Mouse (Mus musculus): ENCODE data around the gene Pax8. TPM values are rescaled to one million over a fixed set of nuclear protein-coding genes. Genes with fewer than 3 reads are reported as not detected.

The Pax8 gene
- polyA plus RNA-seq, 1 experiment: not detected

GRCm38 (mm10) chr2:24487056-24487825 lies 11.8 kb upstream of the Pax8 start:
- no peak for TF ChIP-seq CTCF (IDR thresholded peaks at IDR 0.05; ENCODE audit: extremely low read depth, insufficient read depth, low read length)
- no peak for TF ChIP-seq POLR2A (IDR thresholded peaks at IDR 0.05; ENCODE audit: extremely low read depth, insufficient read depth, low read length)
- Histone ChIP-seq H3K4me1 (ENCODE audit: control insufficient read depth, insufficient read depth, low read length) (no peaks in the 10 kb centered on the region), H3K4me3 (ENCODE audit: insufficient read depth, low read length) (no peak overlapping the region), H3K27ac (ENCODE audit: insufficient read depth, low read length) (no peak overlapping the region)

GRCm38 (mm10) chr2:24485398-24485797 lies 10.0 kb upstream of the Pax8 start:
- no peak overlapping the region for H3K27ac ChIP-seq (ENCODE audit: insufficient read depth, low read length)
- TF ChIP-seq POLR2A (IDR thresholded peaks at IDR 0.05; ENCODE audit: extremely low read depth, insufficient read depth, low read length) (no peak), CTCF (IDR thresholded peaks at IDR 0.05; ENCODE audit: extremely low read depth, insufficient read depth, low read length) (no peak)

DNA sequence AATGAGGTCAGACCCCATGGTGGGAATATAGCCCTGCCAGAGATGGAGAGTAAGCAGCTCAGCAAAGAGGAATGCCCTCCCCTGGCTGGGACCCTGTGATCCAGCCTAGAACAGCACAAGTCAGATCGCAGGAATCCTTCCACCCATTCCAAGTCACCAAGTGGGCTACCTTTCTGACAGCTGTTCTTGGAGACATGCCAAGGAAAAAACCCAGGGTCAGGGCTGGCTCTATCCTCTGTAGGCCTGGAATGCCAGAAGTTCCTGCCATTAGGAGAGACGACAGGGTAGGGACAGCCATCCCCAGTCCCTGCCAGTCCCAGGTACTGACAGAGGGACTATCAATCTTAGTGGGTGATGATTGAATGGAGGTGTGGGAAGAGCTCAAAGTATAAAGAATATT lies 4.5 kb upstream of the Pax8 start:
- Histone ChIP-seq H3K27ac (ENCODE audit: insufficient read depth, low read length) (no peak overlapping the region), H3K4me3 (ENCODE audit: insufficient read depth, low read length) (no peak overlapping the region)
- TF ChIP-seq POLR2A (IDR thresholded peaks at IDR 0.05; ENCODE audit: extremely low read depth, insufficient read depth, low read length) (no peak), CTCF (IDR thresholded peaks at IDR 0.05; ENCODE audit: extremely low read depth, insufficient read depth, low read length) (no peak)

More at GRCm38 (mm10) chr2:24485398-24485797, 10.0 kb upstream of the Pax8 start:
- Histone ChIP-seq H3K4me3 (ENCODE audit: insufficient read depth, low read length) (no peak overlapping the region), H3K4me1 (ENCODE audit: control insufficient read depth, insufficient read depth, low read length) (no peaks in the 10 kb centered on the region)

GRCm38 (mm10) chr2:24479151-24479550 lies 3.8 kb upstream of the Pax8 start:
- H3K4me1 ChIP-seq (ENCODE audit: control insufficient read depth, insufficient read depth, low read length): no peaks in the 10 kb centered on the region
- H3K27ac ChIP-seq (ENCODE audit: insufficient read depth, low read length): no peak overlapping the region
- TF ChIP-seq CTCF (IDR thresholded peaks at IDR 0.05; ENCODE audit: extremely low read depth, insufficient read depth, low read length) (no peak), POLR2A (IDR thresholded peaks at IDR 0.05; ENCODE audit: extremely low read depth, insufficient read depth, low read length) (no peak)
- H3K4me3 ChIP-seq (ENCODE audit: insufficient read depth, low read length): no peak overlapping the region

More for the DNA sequence above, 4.5 kb upstream of the Pax8 start:
- no peaks in the 10 kb centered on the region for H3K4me1 ChIP-seq (ENCODE audit: control insufficient read depth, insufficient read depth, low read length)

DNA sequence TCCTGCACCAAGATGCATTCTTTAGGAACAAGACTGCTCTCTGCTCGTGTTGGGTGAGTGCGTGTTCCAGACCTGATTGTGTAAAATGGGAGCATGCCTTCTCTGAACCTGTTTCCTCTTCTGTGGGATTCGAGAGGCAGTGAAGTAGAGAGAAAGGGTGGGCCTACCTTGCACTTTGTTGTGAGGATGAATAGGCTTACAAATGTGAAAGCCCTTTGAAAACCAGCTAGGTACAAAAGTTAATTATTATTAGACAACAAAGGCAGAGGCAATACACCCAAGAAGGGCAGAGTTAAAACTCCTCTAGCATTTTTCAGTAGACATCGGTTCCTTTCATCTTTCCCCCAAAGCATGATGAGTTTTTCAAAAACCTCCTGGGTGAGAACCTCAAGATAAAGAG lies 3.2 kb upstream of the Pax8 start:
- H3K27ac ChIP-seq (ENCODE audit: insufficient read depth, low read length): no peak overlapping the region
- TF ChIP-seq CTCF (IDR thresholded peaks at IDR 0.05; ENCODE audit: extremely low read depth, insufficient read depth, low read length): no peak
- TF ChIP-seq POLR2A (IDR thresholded peaks at IDR 0.05; ENCODE audit: extremely low read depth, insufficient read depth, low read length): no peak
- no peaks in the 10 kb centered on the region for H3K4me1 ChIP-seq (ENCODE audit: control insufficient read depth, insufficient read depth, low read length)

DNA sequence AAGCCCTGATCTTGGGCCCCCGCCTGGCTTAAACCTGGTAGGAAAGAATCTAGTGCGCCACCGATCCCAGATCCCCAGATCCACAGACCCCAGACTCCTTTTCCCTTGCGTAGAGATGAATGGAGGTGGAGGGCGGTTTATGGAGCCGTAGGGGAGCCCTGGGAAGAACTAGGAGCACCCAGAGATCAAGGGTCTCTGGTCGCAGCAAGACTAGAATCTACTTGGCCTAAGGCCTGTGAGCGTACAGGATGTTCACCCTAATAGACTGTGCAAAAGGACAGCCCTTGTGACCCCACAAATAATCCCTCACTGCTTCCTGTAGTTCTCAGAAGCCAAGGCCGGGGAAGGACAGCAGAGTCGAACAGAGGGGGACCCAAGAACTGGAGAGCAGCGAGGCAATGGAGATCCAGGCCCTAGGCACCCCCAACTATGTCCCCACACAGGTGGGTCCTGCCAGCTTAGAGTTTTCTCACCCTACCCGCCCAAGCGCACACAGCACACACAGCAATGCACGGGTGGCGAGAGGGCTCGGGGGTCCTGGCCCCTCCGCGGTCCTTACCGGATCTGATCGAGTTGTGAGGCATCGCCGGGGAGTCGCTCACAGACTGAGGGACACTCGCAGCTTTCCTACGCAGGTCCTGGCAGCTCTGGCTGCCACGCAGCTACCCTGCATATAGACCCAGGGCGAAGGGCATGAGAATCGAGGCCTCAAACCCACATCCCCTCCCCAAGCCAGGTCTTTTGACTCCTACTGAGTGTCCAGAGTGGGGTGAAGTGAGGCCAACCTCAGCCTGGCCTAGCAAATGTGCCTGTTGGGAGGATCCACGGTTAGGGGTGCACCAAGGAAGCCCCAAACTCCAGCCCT lies 653 bp downstream of the Pax8 start:
- H3K4me3 ChIP-seq (ENCODE audit: insufficient read depth, low read length): no peak overlapping the region
- TF ChIP-seq POLR2A (IDR thresholded peaks at IDR 0.05; ENCODE audit: extremely low read depth, insufficient read depth, low read length) (no peak), CTCF (IDR thresholded peaks at IDR 0.05; ENCODE audit: extremely low read depth, insufficient read depth, low read length) (no peak)
- H3K4me1 ChIP-seq (ENCODE audit: control insufficient read depth, insufficient read depth, low read length): no peaks in the 10 kb centered on the region
- H3K27ac ChIP-seq (ENCODE audit: insufficient read depth, low read length): no peak overlapping the region

More for the DNA sequence above, 3.2 kb upstream of the Pax8 start:
- H3K4me3 ChIP-seq (ENCODE audit: insufficient read depth, low read length): no peak overlapping the region

- Histone ChIP-seq H3K4me1 (ENCODE audit: control insufficient read depth, insufficient read depth, low read length) (no peaks in the 10 kb centered on the region), H3K27ac (ENCODE audit: insufficient read depth, low read length) (no peak overlapping the region), H3K4me3 (ENCODE audit: insufficient read depth, low read length) (no peak overlapping the region)
- no peak for TF ChIP-seq CTCF (IDR thresholded peaks at IDR 0.05; ENCODE audit: extremely low read depth, insufficient read depth, low read length)
- TF ChIP-seq POLR2A (IDR thresholded peaks at IDR 0.05; ENCODE audit: extremely low read depth, insufficient read depth, low read length): no peak
Observed at GRCm38 (mm10) chr2:24473641-24474511, 1.5 kb downstream of the Pax8 start.

DNA sequence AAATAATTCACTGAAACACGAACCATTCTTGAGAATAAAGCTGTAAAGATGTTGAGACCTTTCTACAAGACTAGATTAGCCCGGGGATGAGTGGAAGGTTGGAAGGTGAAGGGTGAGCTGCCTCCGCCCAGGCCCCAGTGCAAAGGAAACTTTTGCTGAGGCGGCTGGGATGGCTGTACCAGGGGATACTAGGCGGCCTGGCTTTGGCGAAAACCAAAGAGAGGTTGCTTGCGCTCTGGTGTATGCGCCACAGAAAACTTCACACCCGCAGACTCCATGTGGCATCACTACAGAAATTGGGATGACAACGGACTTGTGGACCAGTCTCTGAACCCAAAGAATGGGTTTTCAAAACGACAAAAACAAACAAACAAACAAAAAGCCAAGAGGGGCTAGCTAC lies 2.7 kb downstream of the Pax8 start:
- Histone ChIP-seq H3K4me3 (ENCODE audit: insufficient read depth, low read length) (no peak overlapping the region), H3K27ac (ENCODE audit: insufficient read depth, low read length) (no peak overlapping the region), H3K4me1 (ENCODE audit: control insufficient read depth, insufficient read depth, low read length) (no peaks in the 10 kb centered on the region)
- TF ChIP-seq POLR2A (IDR thresholded peaks at IDR 0.05; ENCODE audit: extremely low read depth, insufficient read depth, low read length): no peak
- TF ChIP-seq CTCF (IDR thresholded peaks at IDR 0.05; ENCODE audit: extremely low read depth, insufficient read depth, low read length): no peak

- TF ChIP-seq POLR2A (IDR thresholded peaks at IDR 0.05; ENCODE audit: extremely low read depth, insufficient read depth, low read length) (no peak), CTCF (IDR thresholded peaks at IDR 0.05; ENCODE audit: extremely low read depth, insufficient read depth, low read length) (no peak)
- H3K4me1 ChIP-seq (ENCODE audit: control insufficient read depth, insufficient read depth, low read length): no peaks in the 10 kb centered on the region
- H3K27ac ChIP-seq (ENCODE audit: insufficient read depth, low read length): no peak overlapping the region
- H3K4me3 ChIP-seq (ENCODE audit: insufficient read depth, low read length): no peak overlapping the region
Observed at GRCm38 (mm10) chr2:24472111-24472510, 3.3 kb downstream of the Pax8 start.

All from cortical plate, adult 2 months (tissue).